Mouse (Mus musculus): Measurements from ENCODE around the gene Abi3. TPM values are rescaled to one million over a fixed set of nuclear protein-coding genes. Genes with fewer than 3 reads are reported as not detected.

Gene Abi3
- polyA plus RNA-seq, 1 experiment, result 39.2 TPM

- TF ChIP-seq GATA1 (IDR thresholded peaks at IDR 0.05; ENCODE audit: low read length), result no peak
These were observed 9.9 kb downstream of the Abi3 start for GRCm38 (mm10) chr11:95832129-95833005.

DNA sequence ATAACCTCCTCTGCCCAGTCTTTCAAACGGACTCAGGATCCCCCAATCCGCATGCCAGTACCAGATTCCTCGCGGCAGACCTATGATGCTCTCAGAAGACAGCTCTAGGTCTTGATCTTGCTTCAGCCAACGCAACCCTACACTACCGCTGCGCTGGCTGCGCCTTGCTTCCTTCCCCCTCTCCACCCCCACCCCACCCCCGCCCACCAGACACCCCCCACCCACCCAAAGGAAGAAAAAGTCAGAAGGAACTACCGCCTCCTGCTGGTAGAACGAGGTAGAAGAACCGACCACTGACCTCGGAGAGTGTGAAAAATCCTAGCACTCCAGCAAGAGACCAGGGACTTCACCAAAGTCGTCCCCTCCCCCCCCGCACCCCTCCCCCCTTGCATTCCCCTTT, 10.6 kb downstream of the Abi3 start:
- no peak for TF ChIP-seq GATA1 (IDR thresholded peaks at IDR 0.05; ENCODE audit: low read length)

- no peak for TF ChIP-seq GATA1 (IDR thresholded peaks at IDR 0.05; ENCODE audit: low read length)
These were observed 11.0 kb downstream of the Abi3 start for GRCm38 (mm10) chr11:95831276-95831619.

GRCm38 (mm10) chr11:95830411-95831275, 11.6 kb downstream of the Abi3 start:
- no peak for TF ChIP-seq GATA1 (IDR thresholded peaks at IDR 0.05; ENCODE audit: low read length)

DNA sequence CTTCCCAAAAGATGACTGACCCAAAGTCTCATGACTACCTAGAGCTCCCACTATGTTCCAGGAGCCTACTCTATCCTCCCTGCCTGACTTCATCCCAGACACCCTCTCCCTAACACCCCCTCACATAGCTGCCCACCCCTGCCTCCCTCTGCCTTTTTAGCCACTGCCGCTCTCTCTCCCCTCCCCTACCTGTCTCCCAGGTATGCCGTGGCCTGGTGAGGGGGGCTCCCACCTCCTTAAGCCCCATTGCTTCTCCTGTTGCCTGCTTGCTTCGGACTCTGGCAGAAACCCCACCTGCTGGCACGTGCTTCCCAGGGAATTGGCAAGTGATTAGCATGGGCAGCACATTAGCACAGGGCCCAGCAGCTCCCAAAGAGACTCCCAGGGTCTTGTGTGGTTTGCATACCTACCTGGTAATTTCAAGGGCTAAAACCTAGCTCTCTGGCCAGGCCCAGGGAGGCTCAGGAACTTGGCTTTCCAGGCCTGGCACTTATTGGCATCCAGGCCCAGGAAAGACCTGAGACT, 12.7 kb downstream of the Abi3 start:
- TF ChIP-seq GATA1 (IDR thresholded peaks at IDR 0.05; ENCODE audit: low read length), result no peak

GRCm38 (mm10) chr11:95828181-95828964, 13.9 kb downstream of the Abi3 start:
- no peak for TF ChIP-seq GATA1 (IDR thresholded peaks at IDR 0.05; ENCODE audit: low read length)

GRCm38 (mm10) chr11:95827464-95828085, 14.7 kb downstream of the Abi3 start:
- no peak for TF ChIP-seq GATA1 (IDR thresholded peaks at IDR 0.05; ENCODE audit: low read length)

DNA sequence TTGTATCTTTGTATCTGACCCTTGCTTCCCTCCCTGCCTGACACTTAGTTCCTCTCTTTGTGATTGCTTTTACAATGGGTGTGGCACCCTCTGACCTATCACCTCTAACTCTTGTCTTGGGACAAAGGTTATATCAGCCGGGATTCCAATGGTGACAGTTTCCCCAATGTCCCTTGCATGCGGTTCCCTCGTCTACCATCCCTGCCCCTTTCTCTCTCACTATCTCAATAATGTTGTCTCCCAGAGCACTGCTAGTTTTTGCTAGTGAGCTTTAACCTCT, 15.2 kb downstream of the Abi3 start:
- TF ChIP-seq GATA1 (IDR thresholded peaks at IDR 0.05; ENCODE audit: low read length), result no peak

GRCm38 (mm10) chr11:95826317-95827167, 15.7 kb downstream of the Abi3 start:
- no peak for TF ChIP-seq GATA1 (IDR thresholded peaks at IDR 0.05; ENCODE audit: low read length)

DNA sequence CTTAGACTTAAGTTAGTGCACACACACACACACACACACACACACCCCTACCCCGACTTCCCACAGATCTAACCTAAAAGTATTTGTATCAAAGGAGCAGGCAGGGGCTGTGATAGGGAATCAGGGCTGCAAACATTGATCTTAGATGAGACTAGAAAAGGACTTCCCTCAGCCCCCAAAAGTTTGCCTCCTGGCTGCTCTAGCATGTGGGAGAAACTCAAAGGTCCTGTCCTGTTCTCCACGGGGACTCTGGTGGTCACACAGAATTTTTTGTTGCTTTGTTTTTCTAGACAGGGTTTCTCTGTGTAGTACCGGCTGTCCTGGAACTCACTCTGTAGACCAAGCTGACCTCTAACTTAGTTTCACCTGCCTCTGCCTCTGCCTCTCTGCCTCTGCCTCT, 16.7 kb downstream of the Abi3 start:
- no peak for TF ChIP-seq GATA1 (IDR thresholded peaks at IDR 0.05; ENCODE audit: low read length)

- TF ChIP-seq GATA1 (IDR thresholded peaks at IDR 0.05; ENCODE audit: low read length), result no peak
These were observed 17.4 kb downstream of the Abi3 start for GRCm38 (mm10) chr11:95824877-95825243.

- no peak for TF ChIP-seq GATA1 (IDR thresholded peaks at IDR 0.05; ENCODE audit: low read length)
These were observed 18.0 kb downstream of the Abi3 start, which contains the start of gene Phospho1 for GRCm38 (mm10) chr11:95824071-95824876. Phospho1 (plus strand) TSS chr11:95824499.

GRCm38 (mm10) chr11:95822437-95822836, 19.8 kb downstream of the Abi3 start:
- no peak for TF ChIP-seq GATA1 (IDR thresholded peaks at IDR 0.05; ENCODE audit: low read length)

Measured in G1E-ER4 (cell line).